Mouse (Mus musculus) intestine, embryonic 14.5 days (tissue): ENCODE measurements at regions not wholly inside any gene's neighbourhood (a gene's known extent, or its start where the extent isn't known, plus 50 kb on each side); places are given as distances from the start of the nearest gene placed in this dataset.

Experiments
- ATAC-seq: fragments of 200-750 bp; cut with Nextera tagmentation; replicated peaks from 2 replicates; pipeline ENCODE4 v1.8.0; 2017; ENCODE audit warnings: low read depth, moderate number of reproducible peaks, moderate TSS enrichment, moderate library complexity; ENCODE audit not compliant: low FRiP score, low TSS enrichment
- DNase-seq: peaks from one replicate; pipeline ENCODE4 v3.0.0-alpha.2; 2018; ENCODE audit warnings: low spot score
- H3K27ac ChIP-seq: fragments of 300-500 bp; sonication (generic); 2 replicates; pipeline ENCODE4 v1.5.1; 2014; ENCODE audit warnings: low read depth, mild to moderate bottlenecking, control low read depth
- H3K27me3 ChIP-seq: fragments of 300-500 bp; sonication (generic); replicated peaks from 2 replicates; pipeline ENCODE4 v1.6.1; 2014; ENCODE audit warnings: low read length, control low read depth; ENCODE audit not compliant: control insufficient read depth, insufficient read depth
- H3K36me3 ChIP-seq: fragments of 300-500 bp; sonication (generic); 2 replicates; pipeline ENCODE4 v1.6.1; 2014; ENCODE audit warnings: low read length, control low read depth; ENCODE audit not compliant: control insufficient read depth, insufficient read depth
- H3K4me1 ChIP-seq: fragments of 300-500 bp; sonication (generic); replicated peaks from 2 replicates; pipeline ENCODE4 v1.6.1; 2014; ENCODE audit warnings: low read length, control low read depth, mixed read lengths; ENCODE audit not compliant: control insufficient read depth, insufficient read depth
- H3K4me2 ChIP-seq: fragments of 300-500 bp; sonication (generic); 2 replicates; pipeline ENCODE4 v1.6.1; 2014; ENCODE audit warnings: low read length
- H3K4me3 ChIP-seq: fragments of 300-500 bp; sonication (generic); 2 replicates; pipeline ENCODE4 v1.5.1; 2014; ENCODE audit warnings: low read depth, low read length, control low read depth, mixed read lengths
- H3K9ac ChIP-seq: fragments of 300-500 bp; sonication (generic); 2 replicates; pipeline ENCODE4 v1.6.1; 2014; ENCODE audit warnings: mild to moderate bottlenecking, low read length
- H3K9me3 ChIP-seq: fragments of 300-500 bp; sonication (generic); 2 replicates; pipeline ENCODE4 v1.6.1; 2016; ENCODE audit warnings: low read length, control low read depth; ENCODE audit not compliant: control insufficient read depth
- WGBS: fragments of 180-500 bp; shearing (Covaris S2); extraction: QIAGEN DNeasy Blood & Tissue Kit; methylation state at CpG from one replicate; pipeline ENCODE4 v1.1.7; 2014; 5-methylcytosine and 5-hydroxymethylcytosine counted together

DNA sequence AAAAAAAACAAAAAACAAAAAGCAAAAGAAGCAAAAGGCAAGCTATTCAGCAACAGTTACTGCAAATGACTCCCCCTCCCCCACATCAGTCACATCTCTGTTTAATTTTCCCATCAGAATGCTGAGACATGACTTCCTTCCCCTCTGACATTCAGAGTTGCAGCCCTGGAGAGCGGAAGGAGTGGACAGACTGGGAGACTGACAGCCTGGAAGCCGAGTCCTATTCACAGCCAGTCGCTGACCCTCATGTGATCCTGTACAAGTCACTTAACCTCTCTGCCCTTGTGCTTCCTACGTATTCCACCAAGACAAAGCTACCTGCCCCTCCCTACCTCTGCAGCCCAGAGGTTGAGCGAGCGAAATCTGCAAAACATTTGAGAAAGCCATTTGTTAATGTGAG, 161.2 kb downstream of the Barhl2 start:
- no peaks in the 10 kb centered on the region for H3K27me3 ChIP-seq
- DNase-seq (no peak), ATAC-seq (no peak)
- H3K4me1 ChIP-seq, result peaks cover 6% of the 10 kb centered on the region; the same call in 1 of the 2 replicates
- no peak overlapping the region for H3K27ac ChIP-seq
- no peak overlapping the region for H3K4me3 ChIP-seq
- no peak overlapping the region for H3K9ac ChIP-seq
- no peak overlapping the region for H3K4me2 ChIP-seq
- H3K36me3 ChIP-seq, result no peaks in the 10 kb centered on the region
- 33% methylated on average over 6 of the region's 6 CpGs for WGBS
- no peaks in the 10 kb centered on the region for H3K9me3 ChIP-seq

DNA sequence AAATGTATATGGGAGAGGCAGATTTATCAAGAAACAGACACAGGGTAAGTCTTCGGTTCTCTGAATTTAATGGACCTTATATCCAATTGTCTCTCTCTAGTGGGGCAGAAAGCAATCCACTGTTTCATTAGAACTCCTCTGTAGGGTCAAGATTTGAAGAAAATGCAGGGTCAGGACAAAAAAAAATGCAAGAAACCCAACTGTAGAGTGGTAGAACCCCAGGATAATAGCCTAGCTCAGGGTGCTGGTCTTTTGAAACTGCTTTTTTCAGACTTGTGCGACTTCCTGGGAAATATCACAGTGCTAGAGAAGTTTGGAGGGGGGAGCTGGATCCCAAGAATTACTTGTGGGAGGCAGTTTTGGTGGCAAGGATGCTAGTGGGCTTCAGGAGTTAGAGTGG, 162.0 kb downstream of the Barhl2 start:
- Histone ChIP-seq H3K27ac (no peak overlapping the region), H3K9me3 (no peaks in the 10 kb centered on the region), H3K4me1 (peaks cover 6% of the 10 kb centered on the region; the same call in 1 of the 2 replicates), H3K4me3 (no peak overlapping the region), H3K4me2 (no peak overlapping the region), H3K27me3 (no peaks in the 10 kb centered on the region), H3K36me3 (no peaks in the 10 kb centered on the region), H3K9ac (no peak overlapping the region)
- ATAC-seq (no peak), DNase-seq (no peak)
- 67% methylated on average over 2 of the region's 2 CpGs for WGBS

DNA sequence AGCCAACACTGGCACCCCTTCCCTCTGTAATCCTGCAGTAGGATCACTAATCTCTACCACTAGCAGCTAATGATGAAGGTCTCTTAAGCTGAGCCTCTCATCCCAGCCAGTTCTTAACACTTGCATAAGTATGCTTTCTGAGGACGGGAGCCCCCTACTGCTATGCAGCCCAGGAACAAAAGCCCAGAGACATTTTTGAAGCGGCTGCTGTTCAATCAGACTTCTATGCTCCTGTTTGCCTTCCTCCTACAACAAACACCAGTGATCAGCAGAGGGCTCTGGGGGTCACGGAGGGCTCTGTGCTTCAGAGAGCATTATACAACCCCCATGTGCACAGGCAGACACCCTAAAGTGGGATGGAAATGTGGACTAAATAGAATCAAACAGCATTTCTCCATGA, 162.4 kb downstream of the Barhl2 start:
- 26% methylated on average over 3 of the region's 3 CpGs for WGBS
- Histone ChIP-seq H3K27me3 (no peaks in the 10 kb centered on the region), H3K27ac (no peak overlapping the region), H3K4me2 (no peak overlapping the region), H3K4me1 (peaks cover 6% of the 10 kb centered on the region; the same call in 1 of the 2 replicates), H3K4me3 (no peak overlapping the region), H3K9ac (no peak overlapping the region), H3K9me3 (no peaks in the 10 kb centered on the region), H3K36me3 (no peaks in the 10 kb centered on the region)
- ATAC-seq, result no peak
- DNase-seq, result no peak

DNA sequence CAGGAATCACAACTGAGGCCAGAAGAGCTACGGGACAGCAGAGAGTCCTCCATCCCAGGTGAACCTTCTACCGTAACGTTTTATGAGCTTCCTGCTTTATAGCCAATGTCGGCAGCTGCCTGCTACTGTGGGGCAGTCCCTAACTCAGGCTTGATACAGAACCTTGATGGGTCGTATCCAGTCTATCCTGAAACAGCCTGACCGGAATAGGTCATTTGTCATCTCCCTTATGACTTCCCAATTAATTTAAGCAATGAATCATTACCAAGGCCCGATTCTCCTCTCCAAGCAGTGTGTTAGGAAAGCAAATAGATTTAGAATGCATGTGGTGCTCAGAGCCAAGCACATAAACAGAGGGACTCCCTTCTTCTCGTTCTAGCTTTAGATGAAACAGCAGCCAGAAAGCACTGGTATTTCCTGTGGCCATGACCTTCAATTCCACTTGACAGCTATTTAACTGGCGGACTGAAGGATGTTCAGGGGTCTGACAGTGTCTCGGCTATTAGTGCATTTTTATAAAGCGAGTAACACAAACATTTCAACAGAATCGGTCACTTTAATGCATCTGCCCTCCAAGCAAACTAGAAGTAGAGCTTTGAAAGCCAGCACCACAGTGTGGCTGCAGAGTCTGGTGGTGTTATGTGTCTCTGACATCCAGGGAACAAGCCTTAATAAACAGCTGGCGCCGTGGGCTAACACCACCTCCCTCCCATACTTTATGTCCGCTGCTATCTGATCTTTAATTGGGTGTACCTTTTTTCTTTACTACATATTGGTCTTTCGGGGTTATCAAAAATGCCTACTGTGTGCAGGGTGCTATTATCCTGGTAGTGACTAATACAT, 165.4 kb downstream of the Barhl2 start:
- no peaks in the 10 kb centered on the region for H3K27me3 ChIP-seq
- H3K9me3 ChIP-seq, result no peaks in the 10 kb centered on the region
- no peak overlapping the region for H3K9ac ChIP-seq
- H3K4me1 ChIP-seq, result peaks cover 6% of the 10 kb centered on the region; the same call in 1 of the 2 replicates
- ATAC-seq (no peak), DNase-seq (no peak)
- H3K4me2 ChIP-seq, result no peak overlapping the region
- no peak overlapping the region for H3K4me3 ChIP-seq
- no peaks in the 10 kb centered on the region for H3K36me3 ChIP-seq
- WGBS, result 27% methylated on average over 16 of the region's 16 CpGs
- no peak overlapping the region for H3K27ac ChIP-seq

DNA sequence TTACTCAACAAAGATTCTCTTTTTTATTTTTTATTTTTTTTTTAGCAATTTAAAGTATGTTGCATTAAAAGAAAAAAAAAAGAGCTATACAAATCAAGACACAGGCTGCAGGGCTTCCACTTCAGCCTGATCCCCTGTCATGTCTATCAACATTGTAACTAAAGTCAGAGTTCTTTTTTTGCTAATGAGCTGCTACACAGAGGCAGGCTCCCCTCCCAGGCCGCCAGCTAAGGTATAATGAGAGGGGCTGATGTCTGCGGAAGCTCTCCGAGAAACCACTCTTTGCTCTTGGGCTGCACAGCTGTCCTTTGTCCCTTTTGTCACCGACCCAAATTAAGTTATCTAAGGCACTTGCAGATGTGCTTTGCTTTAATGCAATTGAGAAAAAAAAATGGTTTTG, 172.8 kb downstream of the Barhl2 start:
- H3K9me3 ChIP-seq, result no peaks in the 10 kb centered on the region
- 16% methylated on average over 4 of the region's 4 CpGs for WGBS
- no peak for DNase-seq
- H3K27ac ChIP-seq, result no peak overlapping the region
- H3K27me3 ChIP-seq, result no peaks in the 10 kb centered on the region
- no peak overlapping the region for H3K4me3 ChIP-seq
- no peak overlapping the region for H3K4me2 ChIP-seq
- H3K36me3 ChIP-seq, result no peaks in the 10 kb centered on the region
- H3K4me1 ChIP-seq, result peaks cover 4% of the 10 kb centered on the region; the same call in 1 of the 2 replicates
- H3K9ac ChIP-seq, result no peak overlapping the region
- ATAC-seq, result no peak

DNA sequence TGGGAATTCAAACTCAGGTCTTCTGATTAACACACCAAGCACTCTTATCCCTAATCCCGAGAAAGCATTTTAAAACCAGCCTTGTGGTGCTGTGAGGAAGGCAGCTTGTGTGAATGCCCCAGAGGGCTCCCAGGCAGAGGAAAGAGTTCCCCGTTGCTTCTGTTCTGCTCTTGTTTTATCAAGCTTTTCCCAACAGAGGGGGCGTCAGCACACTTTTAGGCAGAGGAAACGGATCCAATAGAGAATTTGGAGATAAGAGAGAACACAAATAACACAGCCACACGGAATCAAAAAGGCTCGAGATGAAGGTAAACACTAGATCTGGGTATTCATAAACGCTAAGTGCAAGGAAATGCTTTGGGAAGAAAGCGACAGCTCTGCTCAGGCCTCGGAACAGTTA, 173.2 kb downstream of the Barhl2 start:
- Histone ChIP-seq H3K9me3 (no peaks in the 10 kb centered on the region), H3K4me1 (peaks cover 4% of the 10 kb centered on the region; the same call in 1 of the 2 replicates), H3K4me3 (no peak overlapping the region), H3K4me2 (no peak overlapping the region), H3K9ac (no peak overlapping the region), H3K27me3 (no peaks in the 10 kb centered on the region), H3K27ac (no peak overlapping the region), H3K36me3 (no peaks in the 10 kb centered on the region)
- no peak for DNase-seq
- ATAC-seq, result no peak
- WGBS, result 25% methylated on average over 9 of the region's 9 CpGs

DNA sequence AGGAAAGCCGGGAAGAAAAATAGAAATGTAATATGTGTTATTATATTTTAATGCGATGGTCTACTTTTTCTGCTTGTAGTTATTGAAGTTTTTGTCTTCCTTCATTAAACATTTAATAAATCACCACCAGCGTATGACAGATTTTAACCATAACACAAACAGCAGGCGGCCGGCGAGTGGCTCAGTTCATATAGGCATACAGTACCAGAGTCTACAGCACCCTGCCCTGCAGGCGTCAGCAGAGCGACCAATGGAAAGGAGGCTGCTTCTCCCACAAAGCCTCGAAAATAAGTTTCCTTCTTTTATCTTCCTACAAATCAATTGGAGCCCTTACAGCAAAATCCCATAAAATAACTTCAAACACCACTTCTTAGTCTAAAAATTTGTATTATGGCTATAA, 175.3 kb downstream of the Barhl2 start:
- 39% methylated on average over 9 of the region's 9 CpGs for WGBS
- no peaks in the 10 kb centered on the region for H3K9me3 ChIP-seq
- no peak overlapping the region for H3K4me2 ChIP-seq
- H3K9ac ChIP-seq, result no peak overlapping the region
- H3K4me1 ChIP-seq, result peaks cover 4% of the 10 kb centered on the region; the same call in 1 of the 2 replicates
- no peak overlapping the region for H3K27ac ChIP-seq
- no peaks in the 10 kb centered on the region for H3K36me3 ChIP-seq
- H3K27me3 ChIP-seq, result no peaks in the 10 kb centered on the region
- H3K4me3 ChIP-seq, result no peak overlapping the region
- ATAC-seq (no peak), DNase-seq (no peak)

DNA sequence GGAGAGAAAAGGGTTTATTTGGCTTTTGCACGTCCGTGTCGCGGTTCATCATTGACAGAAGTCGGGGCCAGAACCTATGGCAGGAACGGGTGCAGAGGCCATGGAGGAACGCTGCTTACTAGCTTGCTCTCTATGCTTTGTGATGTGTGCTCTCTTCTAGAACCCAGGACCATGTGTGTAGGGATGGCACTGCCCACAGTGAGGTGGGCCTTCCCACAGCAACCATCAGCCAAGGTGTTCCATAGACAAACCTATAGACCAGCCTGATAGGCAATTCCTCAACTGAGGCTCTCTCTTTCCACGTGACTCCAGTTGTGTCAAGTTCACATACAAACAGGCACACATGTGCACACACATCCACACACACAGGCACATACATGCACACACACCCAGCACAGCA, 180.2 kb downstream of the Barhl2 start:
- ATAC-seq (no peak), DNase-seq (no peak)
- Histone ChIP-seq H3K36me3 (no peaks in the 10 kb centered on the region), H3K9ac (no peak overlapping the region), H3K9me3 (no peaks in the 10 kb centered on the region), H3K4me3 (no peak overlapping the region), H3K4me1 (peaks cover 4% of the 10 kb centered on the region; the same call in 1 of the 2 replicates), H3K27me3 (no peaks in the 10 kb centered on the region), H3K4me2 (no peak overlapping the region), H3K27ac (no peak overlapping the region)
- 86% methylated on average over 8 of the region's 8 CpGs for WGBS

DNA sequence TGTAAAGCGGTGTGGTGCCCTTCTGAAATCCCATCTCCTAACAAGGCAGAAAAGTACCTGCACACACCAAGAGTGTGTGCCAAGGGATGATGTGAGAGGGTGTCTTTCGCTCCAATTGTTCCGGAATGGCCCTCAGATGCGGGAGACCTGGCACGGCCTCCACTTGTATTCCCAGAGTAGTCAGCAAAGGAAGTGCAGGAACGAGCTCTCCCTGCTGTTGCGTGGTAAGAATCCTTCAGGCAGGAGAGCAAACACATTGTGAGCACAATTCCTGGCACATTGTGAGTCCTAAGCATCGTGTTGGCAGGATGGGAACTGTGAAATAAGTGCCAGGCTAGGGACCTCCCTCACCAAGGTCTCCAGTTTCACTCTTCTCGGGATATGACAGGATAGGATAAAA, 180.7 kb downstream of the Barhl2 start:
- no peaks in the 10 kb centered on the region for H3K9me3 ChIP-seq
- ATAC-seq (no peak), DNase-seq (no peak)
- no peaks in the 10 kb centered on the region for H3K27me3 ChIP-seq
- H3K4me2 ChIP-seq, result no peak overlapping the region
- WGBS, result 80% methylated on average over 9 of the region's 9 CpGs
- no peak overlapping the region for H3K27ac ChIP-seq
- no peak overlapping the region for H3K9ac ChIP-seq
- no peaks in the 10 kb centered on the region for H3K36me3 ChIP-seq
- H3K4me1 ChIP-seq, result peaks cover 4% of the 10 kb centered on the region; the same call in 1 of the 2 replicates
- no peak overlapping the region for H3K4me3 ChIP-seq
